Mouse (Mus musculus): ENCODE data around the gene Aldh3b1.
A peak's percentile ranks its signal among the peaks of the same experiment; 100 is the strongest.

Gene Aldh3b1

GRCm38 (mm10) chr19:3942986-3943735, 13.6 kb upstream of the Aldh3b1 start:
- peak; percentile 30 for DNase-seq (ENCODE audit: low spot score)

GRCm38 (mm10) chr19:3942315-3942714, 12.7 kb upstream of the Aldh3b1 start:
- no peak for DNase-seq (ENCODE audit: low spot score)

GRCm38 (mm10) chr19:3935896-3936850, 6.6 kb upstream of the Aldh3b1 start:
- peak; percentile 65 for DNase-seq (ENCODE audit: low spot score)

GRCm38 (mm10) chr19:3935032-3935895, 5.7 kb upstream of the Aldh3b1 start, which contains the start of gene Unc93b1:
Gene Unc93b1 (plus strand): TSS chr19:3935186.
- peak; percentile 73 for DNase-seq (ENCODE audit: low spot score)

- no peak for DNase-seq (ENCODE audit: low spot score)
Observed at GRCm38 (mm10) chr19:3931716-3932115, 2.1 kb upstream of the Aldh3b1 start.

GRCm38 (mm10) chr19:3930262-3931057, 852 bp upstream of the Aldh3b1 start:
- no peak for DNase-seq (ENCODE audit: low spot score)

GRCm38 (mm10) chr19:3928779-3929178, 829 bp downstream of the Aldh3b1 start:
- DNase-seq (ENCODE audit: low spot score), result no peak

- DNase-seq (ENCODE audit: low spot score), result no peak
Observed at GRCm38 (mm10) chr19:3927989-3928388, 1.6 kb downstream of the Aldh3b1 start.

GRCm38 (mm10) chr19:3926685-3927084, 2.9 kb downstream of the Aldh3b1 start:
- DNase-seq (ENCODE audit: low spot score), result no peak

GRCm38 (mm10) chr19:3926279-3926678, 3.3 kb downstream of the Aldh3b1 start:
- no peak for DNase-seq (ENCODE audit: low spot score)

GRCm38 (mm10) chr19:3925859-3926258, 3.7 kb downstream of the Aldh3b1 start:
- DNase-seq (ENCODE audit: low spot score), result no peak

GRCm38 (mm10) chr19:3924868-3925267, 4.7 kb downstream of the Aldh3b1 start:
- DNase-seq (ENCODE audit: low spot score), result no peak

- DNase-seq (ENCODE audit: low spot score), result no peak
Observed at GRCm38 (mm10) chr19:3924190-3924589, 5.4 kb downstream of the Aldh3b1 start.

GRCm38 (mm10) chr19:3923586-3923985, 6.0 kb downstream of the Aldh3b1 start:
- DNase-seq (ENCODE audit: low spot score), result peak; percentile 41

- no peak for DNase-seq (ENCODE audit: low spot score)
Observed at GRCm38 (mm10) chr19:3922661-3923371, 6.8 kb downstream of the Aldh3b1 start.

- no peak for DNase-seq (ENCODE audit: low spot score)
Observed at GRCm38 (mm10) chr19:3919928-3920327, 9.7 kb downstream of the Aldh3b1 start.

GRCm38 (mm10) chr19:3916727-3917126, 12.9 kb downstream of the Aldh3b1 start:
- DNase-seq (ENCODE audit: low spot score), result no peak

GRCm38 (mm10) chr19:3914535-3914934, 15.1 kb downstream of the Aldh3b1 start:
- DNase-seq (ENCODE audit: low spot score), result no peak

GRCm38 (mm10) chr19:3913692-3914091, 15.9 kb downstream of the Aldh3b1 start:
- DNase-seq (ENCODE audit: low spot score), result no peak
